Comparison of ENCODE assay signal across 17 mouse cellular contexts in genomic region chr13:55014451-55014850, GRCm38 (mm10). TPM values are rescaled to one million over a fixed set of nuclear protein-coding genes. Genes with fewer than 3 reads are reported as not detected.
"Had no signal": no experiment of that assay in that cellular context is flagged by ENCODE, and none has a peak within 500 bp of the region (broad histone marks: within the 10 kb centered on the region; RNA-seq: fewer than 3 reads in every experiment).

No protein-coding gene starts in this region.

- H3K9ac ChIP-seq: liver, embryonic 13.5 days; midbrain, embryonic 13.5 days; neural tube, embryonic 12.5 days; stomach, embryonic 15.5 days had no signal

- H3K9me3 ChIP-seq: liver, embryonic 13.5 days; midbrain, embryonic 13.5 days; neural tube, embryonic 12.5 days; stomach, embryonic 15.5 days had no signal

- H3K27me3 ChIP-seq: liver, embryonic 13.5 days; stomach, embryonic 15.5 days had no signal

- DNase-seq: kidney, adult 2 months; layer of hippocampus, adult 9-11 months; liver, embryonic 13.5 days; lung, adult 2 months; lung, postnatal 14 days; right cerebral cortex, postnatal 25 days; spleen, adult 18-20 months; thymus, adult 2 months; thymus, postnatal 14 days; thymus, postnatal 4 days had no signal

- H3K4me3 ChIP-seq: layer of hippocampus, adult 2 months; liver, embryonic 13.5 days; midbrain, embryonic 13.5 days; myocyte; neural tube, embryonic 12.5 days; stomach, embryonic 15.5 days had no signal

- H3K27ac ChIP-seq: kidney, postnatal 0 days; layer of hippocampus, adult 2 months; liver, embryonic 13.5 days; midbrain, embryonic 13.5 days; neural tube, embryonic 12.5 days; stomach, embryonic 15.5 days had no signal

- H3K4me1 ChIP-seq: liver, embryonic 13.5 days had no signal

- ATAC-seq: midbrain, embryonic 13.5 days; midbrain, embryonic 16.5 days had no signal

- H3K36me3 ChIP-seq: liver, embryonic 13.5 days; midbrain, embryonic 13.5 days; neural tube, embryonic 12.5 days; stomach, embryonic 15.5 days had no signal

- H3K4me2 ChIP-seq: liver, embryonic 13.5 days; midbrain, embryonic 13.5 days; neural tube, embryonic 12.5 days; stomach, embryonic 15.5 days had no signal

RNA-seq across cellular contexts. Expression of gene Hk3, which starts 6.7 kb away (rescaled TPM):
- polyA plus RNA-seq: myocyte had no signal
